Mouse (Mus musculus): ENCODE results near the gene AC129217.1. TPM values are rescaled to one million over a fixed set of nuclear protein-coding genes. Genes with fewer than 3 reads are reported as not detected.
A peak's percentile ranks its signal among the peaks of the same experiment; 100 is the strongest.

AC129217.1 gene
- polyA plus RNA-seq, 1 experiment, result not detected

GRCm38 (mm10) chr19:8803204-8803780 is 26.3 kb upstream of the AC129217.1 start:
- Histone ChIP-seq H3K9me3 (ENCODE audit: control insufficient read depth, low read length) (no peaks in the 10 kb centered on the region), H3K4me1 (ENCODE audit: control insufficient read depth) (peaks cover 58% of the 10 kb centered on the region), H3K36me3 (ENCODE audit: control insufficient read depth) (peaks cover 47% of the 10 kb centered on the region), H3K4me3 (replicated peaks) (peak overlapping the region; percentile 84), H3K27me3 (ENCODE audit: control insufficient read depth) (no peaks in the 10 kb centered on the region)
- TF ChIP-seq GATA1 (IDR thresholded peaks at IDR 0.05; ENCODE audit: low read length) (no peak), TAL1 (IDR thresholded peaks at IDR 0.05; ENCODE audit: low read length) (no peak)

DNA sequence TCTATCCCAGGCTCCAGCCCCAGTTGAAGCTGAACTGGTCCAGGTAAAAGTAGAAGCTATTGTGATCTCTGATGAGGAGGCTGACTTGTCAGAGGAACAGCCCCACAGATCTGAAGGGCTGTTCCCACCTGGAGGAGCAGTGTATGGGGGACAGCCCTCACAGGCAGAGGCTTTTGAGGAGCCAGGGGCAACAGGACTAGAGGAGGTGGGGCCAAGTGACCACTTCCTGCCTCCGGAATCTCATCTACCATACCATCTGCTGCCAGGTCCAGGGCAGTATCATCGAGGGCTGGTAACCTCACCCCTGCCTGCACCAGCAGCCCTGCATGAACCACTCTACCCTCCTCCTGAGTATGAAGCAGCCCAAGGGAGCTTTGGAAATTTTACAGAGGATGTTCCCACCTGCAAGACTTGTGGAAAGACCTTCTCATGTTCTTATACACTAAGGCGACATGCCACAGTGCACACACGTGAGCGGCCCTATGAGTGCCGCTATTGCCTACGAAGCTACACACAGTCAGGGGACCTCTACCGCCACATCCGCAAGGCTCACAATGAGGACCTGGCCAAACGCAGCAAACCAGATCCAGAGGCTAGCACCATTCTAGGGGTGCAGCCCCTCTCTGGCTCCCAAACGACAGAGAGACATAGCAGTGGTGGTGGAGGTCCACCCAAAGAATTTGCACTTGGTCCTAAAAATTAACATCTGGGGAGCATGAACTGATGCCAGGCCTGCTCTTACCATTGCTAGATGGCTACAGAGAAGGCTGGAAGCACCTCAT is 25.5 kb upstream of the AC129217.1 start:
- Histone ChIP-seq H3K4me1 (ENCODE audit: control insufficient read depth) (peaks cover 51% of the 10 kb centered on the region), H3K36me3 (ENCODE audit: control insufficient read depth) (peaks cover 55% of the 10 kb centered on the region), H3K27me3 (ENCODE audit: control insufficient read depth) (no peaks in the 10 kb centered on the region), H3K9me3 (ENCODE audit: control insufficient read depth, low read length) (no peaks in the 10 kb centered on the region), H3K4me3 (replicated peaks) (no peak overlapping the region)
- TF ChIP-seq GATA1 (IDR thresholded peaks at IDR 0.05; ENCODE audit: low read length) (no peak), TAL1 (IDR thresholded peaks at IDR 0.05; ENCODE audit: low read length) (no peak)

GRCm38 (mm10) chr19:8806810-8807209 is 22.8 kb upstream of the AC129217.1 start:
- TF ChIP-seq GATA1 (IDR thresholded peaks at IDR 0.05; ENCODE audit: low read length) (no peak), TAL1 (IDR thresholded peaks at IDR 0.05; ENCODE audit: low read length) (no peak)
- no peaks in the 10 kb centered on the region for H3K27me3 ChIP-seq (ENCODE audit: control insufficient read depth)
- H3K36me3 ChIP-seq (ENCODE audit: control insufficient read depth), result peaks cover 81% of the 10 kb centered on the region
- H3K9me3 ChIP-seq (ENCODE audit: control insufficient read depth, low read length), result no peaks in the 10 kb centered on the region
- peaks cover 32% of the 10 kb centered on the region for H3K4me1 ChIP-seq (ENCODE audit: control insufficient read depth)
- H3K4me3 ChIP-seq (replicated peaks), result no peak overlapping the region

DNA sequence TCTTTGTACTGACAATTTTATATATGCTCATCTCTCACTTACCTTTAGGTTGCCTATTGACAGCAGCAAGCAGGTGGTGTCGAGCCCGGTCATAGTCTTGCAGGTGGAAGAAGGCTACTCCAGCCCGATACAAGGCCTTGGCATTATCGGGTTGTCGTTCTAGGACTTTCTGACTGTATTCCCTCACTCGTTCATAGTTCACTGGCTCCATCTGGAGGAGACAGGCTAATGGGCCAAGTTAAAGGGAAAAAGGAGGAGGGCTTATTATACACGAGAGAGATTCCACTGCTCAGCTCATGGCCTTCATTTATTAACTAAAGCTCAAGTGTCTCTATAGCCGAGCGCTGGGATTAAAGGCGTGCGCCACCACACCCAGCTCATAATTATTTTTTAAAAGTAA is 13.8 kb upstream of the AC129217.1 start:
- peaks cover 70% of the 10 kb centered on the region for H3K36me3 ChIP-seq (ENCODE audit: control insufficient read depth)
- TF ChIP-seq GATA1 (IDR thresholded peaks at IDR 0.05; ENCODE audit: low read length) (no peak), TAL1 (IDR thresholded peaks at IDR 0.05; ENCODE audit: low read length) (no peak)
- H3K9me3 ChIP-seq (ENCODE audit: control insufficient read depth, low read length), result no peaks in the 10 kb centered on the region
- no peak overlapping the region for H3K4me3 ChIP-seq (replicated peaks)
- peaks cover 37% of the 10 kb centered on the region for H3K4me1 ChIP-seq (ENCODE audit: control insufficient read depth)
- no peaks in the 10 kb centered on the region for H3K27me3 ChIP-seq (ENCODE audit: control insufficient read depth)

GRCm38 (mm10) chr19:8817001-8817400 is 12.6 kb upstream of the AC129217.1 start:
- H3K4me1 ChIP-seq (ENCODE audit: control insufficient read depth), result peaks cover 40% of the 10 kb centered on the region
- no peaks in the 10 kb centered on the region for H3K9me3 ChIP-seq (ENCODE audit: control insufficient read depth, low read length)
- peaks cover 71% of the 10 kb centered on the region for H3K36me3 ChIP-seq (ENCODE audit: control insufficient read depth)
- TF ChIP-seq TAL1 (IDR thresholded peaks at IDR 0.05; ENCODE audit: low read length) (no peak), GATA1 (IDR thresholded peaks at IDR 0.05; ENCODE audit: low read length) (no peak)
- no peaks in the 10 kb centered on the region for H3K27me3 ChIP-seq (ENCODE audit: control insufficient read depth)
- H3K4me3 ChIP-seq (replicated peaks), result peak overlapping the region; percentile 100

DNA sequence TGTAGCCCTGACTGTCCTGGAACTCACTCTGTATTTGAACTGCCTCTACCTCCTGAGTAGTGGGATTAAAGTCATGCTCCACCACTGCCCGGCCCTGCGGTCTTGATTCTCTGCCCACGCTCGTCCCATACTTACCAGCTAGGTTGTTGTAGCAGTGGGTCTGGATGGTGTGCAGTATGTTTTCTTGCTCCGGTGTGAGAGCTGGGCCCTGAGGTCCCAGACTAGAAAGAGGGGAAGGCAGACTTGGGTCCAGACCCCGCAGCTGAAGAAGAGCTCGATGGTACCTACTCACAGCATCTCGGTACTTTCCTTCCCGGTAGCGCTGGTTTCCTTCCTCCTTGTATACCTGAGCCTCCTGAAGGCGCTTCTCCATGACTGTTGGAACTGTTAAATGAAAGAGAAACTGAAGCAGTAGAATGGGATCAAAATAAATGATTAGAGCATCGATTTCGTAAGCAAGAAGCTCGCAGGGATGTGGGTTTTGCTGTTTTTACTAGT is 11.2 kb upstream of the AC129217.1 start:
- H3K9me3 ChIP-seq (ENCODE audit: control insufficient read depth, low read length), result no peaks in the 10 kb centered on the region
- H3K4me1 ChIP-seq (ENCODE audit: control insufficient read depth), result peaks cover 52% of the 10 kb centered on the region
- peaks cover 71% of the 10 kb centered on the region for H3K36me3 ChIP-seq (ENCODE audit: control insufficient read depth)
- no peaks in the 10 kb centered on the region for H3K27me3 ChIP-seq (ENCODE audit: control insufficient read depth)
- TF ChIP-seq GATA1 (IDR thresholded peaks at IDR 0.05; ENCODE audit: low read length), result no peak
- TF ChIP-seq TAL1 (IDR thresholded peaks at IDR 0.05; ENCODE audit: low read length), result no peak
- H3K4me3 ChIP-seq (replicated peaks), result peak overlapping the region; percentile 100

DNA sequence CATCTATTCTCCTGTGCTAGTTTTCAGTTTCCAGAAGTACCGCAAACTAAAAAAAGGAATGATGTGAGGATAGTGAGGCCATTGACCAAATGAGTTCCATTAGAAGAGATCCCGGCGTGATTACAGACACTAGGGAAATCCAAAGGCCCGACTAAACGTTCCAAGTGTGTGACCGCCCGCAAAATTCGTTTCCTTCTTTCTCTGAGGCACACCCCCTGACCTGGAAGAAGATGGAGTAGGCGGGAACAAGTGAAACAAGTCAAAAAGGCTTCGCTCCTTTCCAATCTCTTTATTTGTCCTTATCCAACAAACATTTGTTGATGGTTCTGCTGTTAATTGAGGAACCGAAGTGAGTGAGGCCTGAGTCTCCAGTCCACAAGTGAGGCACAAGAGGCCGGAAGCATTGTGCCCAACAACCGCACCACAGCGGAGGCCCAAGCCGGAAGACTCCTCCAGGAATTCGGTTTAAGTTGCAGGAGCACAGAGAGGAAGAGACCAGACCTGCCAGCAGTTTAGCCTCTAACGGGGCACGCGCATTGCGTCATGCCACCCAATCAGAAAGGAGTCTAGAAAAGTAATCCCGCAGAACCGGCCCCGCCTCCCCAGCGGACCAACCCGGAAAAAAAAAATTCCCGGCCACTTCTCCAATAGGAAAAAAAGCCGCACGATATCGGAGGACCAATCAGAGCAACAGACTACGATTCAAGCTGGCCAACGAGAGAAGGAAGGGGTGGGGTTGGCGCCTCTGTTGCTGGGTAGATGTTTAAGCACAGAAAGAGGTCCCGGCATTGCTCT is 10.6 kb upstream of the AC129217.1 start, which contains the start of gene Ttc9c:
Gene Ttc9c, minus strand, starts transcription at position 533 of the 795 bp plus-strand sequence.
- H3K36me3 ChIP-seq (ENCODE audit: control insufficient read depth), result peaks cover 71% of the 10 kb centered on the region
- peaks cover 50% of the 10 kb centered on the region for H3K4me1 ChIP-seq (ENCODE audit: control insufficient read depth)
- no peaks in the 10 kb centered on the region for H3K27me3 ChIP-seq (ENCODE audit: control insufficient read depth)
- TF ChIP-seq TAL1 (IDR thresholded peaks at IDR 0.05; ENCODE audit: low read length), result no peak
- TF ChIP-seq GATA1 (IDR thresholded peaks at IDR 0.05; ENCODE audit: low read length), result 0 out of 2 replicates have a peak, but pooled peaks have one; percentile 12
- peak within 1 kb of the TSS; percentile 100 for H3K4me3 ChIP-seq (replicated peaks)
- H3K9me3 ChIP-seq (ENCODE audit: control insufficient read depth, low read length), result no peaks in the 10 kb centered on the region

GRCm38 (mm10) chr19:8819596-8820423 is 9.8 kb upstream of the AC129217.1 start, which contains the start of gene Hnrnpul2:
Gene Hnrnpul2 (plus strand): TSS chr19:8820010.
- Histone ChIP-seq H3K27me3 (ENCODE audit: control insufficient read depth) (no peaks in the 10 kb centered on the region), H3K4me1 (ENCODE audit: control insufficient read depth) (peaks cover 49% of the 10 kb centered on the region), H3K4me3 (replicated peaks) (peak within 1 kb of the TSS; percentile 100), H3K36me3 (ENCODE audit: control insufficient read depth) (peaks cover 72% of the 10 kb centered on the region), H3K9me3 (ENCODE audit: control insufficient read depth, low read length) (no peaks in the 10 kb centered on the region)
- TF ChIP-seq GATA1 (IDR thresholded peaks at IDR 0.05; ENCODE audit: low read length) (no peak), TAL1 (IDR thresholded peaks at IDR 0.05; ENCODE audit: low read length) (no peak)
